Mouse (Mus musculus): ENCODE measurements around the gene Vti1a.
A peak's percentile ranks its signal among the peaks of the same experiment; 100 is the strongest.

The Vti1a gene

DNA sequence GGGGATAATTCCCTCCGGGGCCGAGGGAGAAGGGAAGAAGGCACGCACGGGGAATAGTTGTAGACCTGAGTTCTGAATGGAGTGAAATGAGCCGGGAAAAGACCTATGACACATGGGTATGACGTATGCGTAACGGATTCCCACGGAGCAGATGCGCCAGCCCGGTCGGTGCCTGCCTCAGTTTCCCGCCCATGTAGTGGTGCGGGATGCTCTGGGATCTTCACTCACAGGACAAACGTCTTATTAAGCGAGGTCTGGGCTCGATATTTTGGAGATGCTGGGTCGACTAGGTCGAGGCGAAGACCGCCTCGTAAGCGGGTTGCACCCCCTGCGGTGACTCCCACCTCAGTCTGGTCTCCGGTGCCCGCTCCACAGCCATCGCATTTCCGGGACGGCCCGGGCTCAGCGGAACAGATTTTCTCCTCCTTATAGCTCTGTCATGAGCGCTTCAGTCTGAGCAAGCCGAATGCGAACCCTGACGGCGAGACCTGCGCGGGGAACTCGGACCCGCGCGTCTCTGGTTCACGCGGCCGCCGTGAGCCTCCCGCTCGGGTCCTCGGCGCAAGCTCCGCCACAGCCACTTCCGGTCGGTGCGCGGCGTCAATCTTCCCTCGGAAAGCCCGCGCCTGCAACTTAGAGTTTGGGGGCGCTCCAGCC, 515 bp upstream of the Vti1a start, which contains the start of gene Zdhhc6:
TSS of gene Zdhhc6 (minus strand) at position 581 of the 657 bp plus-strand sequence.
- peak; percentile 82 for ATAC-seq (ENCODE audit: low TSS enrichment)

- ATAC-seq (ENCODE audit: low TSS enrichment) = no peak
Measured at GRCm38 (mm10) chr19:55316901-55317300, 806 bp downstream of the Vti1a start.

- no peak for ATAC-seq (ENCODE audit: low TSS enrichment)
Measured at GRCm38 (mm10) chr19:55319036-55319435, 2.9 kb downstream of the Vti1a start.

- ATAC-seq (ENCODE audit: low TSS enrichment) = no peak
Measured at GRCm38 (mm10) chr19:55319521-55319920, 3.4 kb downstream of the Vti1a start.

DNA sequence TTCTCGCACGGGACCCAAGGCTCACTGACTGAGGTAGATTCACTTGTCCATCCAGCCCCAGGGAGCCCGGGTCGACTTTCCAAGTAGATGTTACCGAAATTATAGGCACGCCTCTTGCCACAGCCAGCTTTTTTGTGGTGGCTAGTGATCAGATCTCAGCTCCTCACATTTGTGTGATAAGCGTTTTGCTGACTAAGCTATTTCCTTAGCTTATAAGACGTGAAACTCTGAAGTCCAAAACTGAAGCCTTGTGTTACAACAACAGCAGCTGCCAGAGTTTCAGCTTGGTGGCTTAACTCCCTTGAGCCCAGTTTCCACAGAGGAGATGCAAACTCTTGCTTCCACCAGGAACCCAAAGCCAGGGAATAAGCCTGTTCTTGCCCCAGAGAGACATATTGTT, 6.5 kb downstream of the Vti1a start:
- ATAC-seq (ENCODE audit: low TSS enrichment) = no peak

DNA sequence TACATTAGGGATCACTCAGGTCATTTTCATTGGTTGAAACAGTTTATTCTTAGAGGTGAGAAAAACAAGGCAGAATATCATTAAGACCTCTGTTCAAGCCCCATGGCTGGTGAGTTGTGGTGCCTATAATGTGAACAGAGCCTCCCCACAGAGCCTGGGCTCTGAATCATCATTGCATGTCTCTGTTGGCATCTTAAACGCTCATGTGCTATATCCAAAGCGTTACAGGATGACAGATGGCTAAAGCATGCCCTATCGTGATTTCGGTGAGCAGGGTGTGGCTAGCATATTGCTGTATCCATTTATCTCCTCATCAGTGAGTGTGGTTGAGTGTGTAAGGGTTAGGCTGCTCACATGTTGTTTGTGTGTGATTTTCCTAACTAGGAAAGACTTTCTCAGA, 11.4 kb downstream of the Vti1a start:
- peak; percentile 83 for ATAC-seq (ENCODE audit: low TSS enrichment)

GRCm38 (mm10) chr19:55331776-55332175, 15.7 kb downstream of the Vti1a start:
- ATAC-seq (ENCODE audit: low TSS enrichment) = no peak

DNA sequence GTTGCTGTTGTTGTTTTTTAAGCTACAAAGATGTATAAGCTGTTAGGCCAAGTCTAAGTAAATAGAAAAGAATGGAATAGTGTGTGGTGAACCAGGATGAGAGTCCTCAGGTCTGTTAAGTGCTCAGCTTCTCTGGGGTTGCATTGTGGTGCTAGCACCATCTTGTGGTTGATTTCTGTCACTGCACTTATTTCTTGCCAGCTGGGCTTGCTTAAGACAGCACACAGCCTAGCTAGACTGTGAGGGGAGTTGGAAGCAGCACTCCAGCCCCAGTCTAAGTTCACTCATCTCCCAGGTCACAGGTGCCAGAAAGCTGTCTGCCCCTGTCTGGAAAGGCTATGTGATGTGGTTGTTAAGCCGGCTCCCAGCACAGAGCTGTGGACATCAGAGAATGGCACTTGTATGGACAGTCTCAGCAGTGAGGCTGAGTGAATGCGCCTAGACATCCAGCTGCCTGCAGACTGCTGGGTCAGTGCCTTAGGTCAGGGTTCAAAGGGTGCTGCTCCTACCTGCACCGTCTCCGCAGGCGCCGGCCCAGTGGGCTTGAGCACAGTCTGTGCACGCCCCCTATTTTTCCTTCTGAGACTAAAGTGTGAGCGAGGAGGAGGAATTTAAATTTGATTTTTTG, 16.7 kb downstream of the Vti1a start:
- ATAC-seq (ENCODE audit: low TSS enrichment) = peak; percentile 81

- no peak for ATAC-seq (ENCODE audit: low TSS enrichment)
Measured at GRCm38 (mm10) chr19:55335881-55336280, 19.8 kb downstream of the Vti1a start.

- no peak for ATAC-seq (ENCODE audit: low TSS enrichment)
Measured at GRCm38 (mm10) chr19:55336441-55336840, 20.3 kb downstream of the Vti1a start.

- ATAC-seq (ENCODE audit: low TSS enrichment) = no peak
Measured at GRCm38 (mm10) chr19:55337066-55337465, 21.0 kb downstream of the Vti1a start.

DNA sequence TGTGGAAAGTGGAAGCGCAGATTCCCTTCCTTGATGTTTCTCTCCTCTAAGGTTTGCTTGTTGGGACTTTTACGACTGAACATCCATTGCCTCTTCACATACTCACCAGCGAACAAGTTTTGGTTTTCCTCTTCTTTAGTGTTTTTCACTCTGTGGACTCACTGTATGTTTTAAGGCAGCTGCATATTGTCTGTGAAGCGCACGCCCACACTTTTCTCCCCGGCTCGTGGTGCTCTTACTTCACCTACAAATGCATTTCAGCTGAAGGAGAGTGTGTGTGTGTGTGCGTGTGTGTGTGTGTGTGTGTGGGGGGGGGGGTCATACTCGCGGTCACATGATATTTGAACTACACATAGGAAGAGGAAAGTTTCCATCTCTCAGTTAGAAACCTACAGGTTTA, 21.6 kb downstream of the Vti1a start:
- 0 out of 2 replicates have a peak, but pooled peaks have one; percentile 42 for ATAC-seq (ENCODE audit: low TSS enrichment)

DNA sequence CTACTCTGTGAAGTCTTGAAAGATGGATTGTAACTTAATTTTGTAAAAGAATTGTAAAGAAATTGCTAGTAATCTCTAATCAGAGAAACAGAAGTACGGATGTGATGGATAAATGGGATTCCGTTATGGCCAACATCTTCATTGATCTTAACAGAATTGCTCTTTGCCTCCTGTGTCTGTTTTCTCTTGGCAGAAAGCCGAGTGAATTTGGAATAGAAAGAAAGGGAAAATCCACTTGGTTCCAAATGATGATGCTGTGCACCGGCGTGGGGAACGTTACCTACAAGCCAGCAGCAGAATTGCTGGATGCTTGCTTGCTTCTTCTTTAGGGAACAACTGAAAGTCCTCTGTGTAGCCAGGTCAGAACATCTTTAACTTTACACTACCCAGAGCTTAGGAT, 24.4 kb downstream of the Vti1a start:
- no peak for ATAC-seq (ENCODE audit: low TSS enrichment)

DNA sequence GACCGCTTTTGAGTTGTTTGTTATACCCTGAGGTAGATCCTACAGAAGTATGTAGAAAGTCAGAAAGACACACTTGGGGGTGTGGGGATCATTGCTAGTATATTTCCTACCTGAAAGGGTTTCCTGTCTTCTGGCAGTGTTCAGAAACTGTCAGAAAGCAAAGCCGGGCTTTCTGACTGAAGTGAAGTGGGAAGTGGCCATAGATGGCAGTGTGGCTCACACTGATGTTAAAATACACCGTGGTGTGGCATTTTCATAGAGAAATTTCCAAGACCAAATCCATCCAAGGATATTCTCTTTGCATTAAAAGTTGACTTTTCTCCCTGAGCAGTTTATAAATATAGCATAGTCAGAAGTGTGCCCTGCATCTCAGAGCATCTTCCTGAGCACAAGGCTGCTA, 25.3 kb downstream of the Vti1a start:
- ATAC-seq (ENCODE audit: low TSS enrichment) = peak; percentile 46; the same call in 1 of the 2 replicates

GRCm38 (mm10) chr19:55342423-55342822, 26.3 kb downstream of the Vti1a start:
- no peak for ATAC-seq (ENCODE audit: low TSS enrichment)

GRCm38 (mm10) chr19:55343274-55343673, 27.2 kb downstream of the Vti1a start:
- no peak for ATAC-seq (ENCODE audit: low TSS enrichment)

GRCm38 (mm10) chr19:55348187-55348586, 32.1 kb downstream of the Vti1a start:
- ATAC-seq (ENCODE audit: low TSS enrichment) = no peak

DNA sequence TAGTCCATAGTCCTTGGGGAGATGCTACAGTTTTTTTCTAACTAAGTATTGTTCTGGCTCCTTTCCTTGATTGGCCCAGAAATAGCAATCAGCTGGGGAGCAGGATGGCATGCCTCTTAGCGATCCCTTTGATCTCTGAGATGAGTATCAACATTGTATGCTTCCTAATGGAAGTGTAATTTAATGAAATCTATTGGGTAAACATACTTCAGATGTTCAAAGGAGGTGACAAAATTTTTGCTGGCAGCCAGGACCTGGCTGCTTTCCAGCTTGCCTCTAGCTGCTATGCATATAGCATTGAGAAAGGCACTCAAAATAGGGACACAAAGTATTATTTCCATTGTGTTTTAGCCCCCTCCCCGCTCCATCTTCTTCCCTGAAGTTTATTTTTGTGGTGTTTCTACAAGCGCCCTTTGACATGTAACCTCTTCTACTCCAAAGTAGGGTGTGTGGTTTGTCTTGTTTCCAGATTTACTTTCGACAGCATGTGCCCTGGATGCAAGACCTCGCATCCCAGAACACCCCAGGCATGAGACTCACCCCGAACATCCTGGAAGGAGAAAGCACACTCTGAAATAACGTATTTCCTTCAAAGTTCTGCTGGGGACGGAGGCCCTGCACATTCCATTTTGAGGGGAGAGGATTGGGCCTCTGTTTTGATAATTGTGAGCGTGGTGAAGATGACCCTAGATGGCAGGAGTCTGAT, 34.7 kb downstream of the Vti1a start:
- ATAC-seq (ENCODE audit: low TSS enrichment) = no peak

GRCm38 (mm10) chr19:55362606-55363005, 46.5 kb downstream of the Vti1a start:
- ATAC-seq (ENCODE audit: low TSS enrichment) = peak; percentile 95

DNA sequence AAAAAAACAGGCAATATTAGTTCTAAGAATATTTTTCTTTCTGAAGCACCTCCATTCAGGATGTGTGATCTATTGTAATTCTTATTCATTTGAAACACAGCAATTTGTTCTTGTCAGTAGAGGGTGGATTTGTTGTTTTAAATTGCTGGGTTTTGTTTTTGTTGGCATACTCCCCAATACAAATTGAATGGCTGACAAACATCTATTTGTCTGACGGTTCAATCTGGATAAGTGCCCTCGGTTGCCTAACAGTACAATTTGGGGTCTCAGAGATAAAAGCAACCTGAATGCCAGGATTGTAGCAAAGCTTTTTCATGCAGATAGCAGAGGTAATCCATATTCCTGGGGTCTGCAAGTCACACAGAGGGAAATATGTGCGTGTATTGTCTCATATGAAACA, 53.6 kb downstream of the Vti1a start:
- ATAC-seq (ENCODE audit: low TSS enrichment) = no peak

DNA sequence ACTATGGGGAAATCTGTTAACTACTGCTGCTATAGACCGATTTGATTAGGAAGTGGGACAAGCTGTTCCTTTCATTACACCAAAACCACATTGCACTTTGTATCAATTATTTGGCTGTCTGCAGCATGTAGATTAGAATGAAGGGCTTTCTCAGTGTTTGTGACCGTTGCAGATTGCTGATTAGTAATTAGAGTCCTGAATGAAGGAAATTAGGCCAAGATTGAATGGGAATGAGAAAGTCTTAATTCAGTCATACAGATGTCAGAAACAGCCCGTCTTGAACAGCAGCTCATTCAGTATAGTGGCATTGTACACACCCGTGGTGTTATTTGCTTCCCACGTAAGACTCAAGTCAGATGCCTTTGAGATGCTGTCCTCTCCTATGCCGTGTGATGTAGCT, 60.2 kb downstream of the Vti1a start:
- ATAC-seq (ENCODE audit: low TSS enrichment) = no peak

- ATAC-seq (ENCODE audit: low TSS enrichment) = no peak
Measured at GRCm38 (mm10) chr19:55377465-55377864, 61.4 kb downstream of the Vti1a start.

- no peak for ATAC-seq (ENCODE audit: low TSS enrichment)
Measured at GRCm38 (mm10) chr19:55378884-55379283, 62.8 kb downstream of the Vti1a start.
